Mouse (Mus musculus) left cerebral cortex, postnatal 14 days (tissue): Measurements from ENCODE around the gene Ppt1. TPM values are rescaled to one million over a fixed set of nuclear protein-coding genes. Genes with fewer than 3 reads are reported as not detected.
A peak's percentile ranks its signal among the peaks of the same experiment; 100 is the strongest.
"Not testable (repeated sequence)": the region's sequence is repeated elsewhere in the genome, so short reads cannot be mapped to it uniquely, and the experiment has no call there.

Experiments
- DNase-seq, 2 experiments: peaks; one replicate each; pipeline ENCODE4 v3.0.0; 2021 to 2022; ENCODE audit warnings: low spot score in 2 of 2, mixed read lengths in 1 of 2
- intact Hi-C: fragments of 180-260 bp; cut with DNase I; formaldehyde crosslinking; loops from one replicate; pipeline ENCODE4 v1.15.1; 2025
- long read RNA-seq, 2 experiments: library from polyadenylated mRNA; stranded (forward); transcript quantifications; one replicate each; pipeline ENCODE4 v2.0.0; 2021
- total RNA-seq, 2 experiments: library from RNA; stranded (reverse); gene quantifications; 2 replicates each; pipeline ENCODE4 v1.2.3; 2021

The Ppt1 gene
- total RNA-seq = 10 to 100 TPM; 89.3 to 90.5 TPM
- long read RNA-seq, experiment 1, transcript Ppt1-202 (6 exons, 1,191 nt) = minor isoform, 6 of 153 reads
- long read RNA-seq, experiment 1, transcript Ppt1-201 (9 exons, 2,381 nt) = major isoform, 123 of 153 reads
- long read RNA-seq, experiment 1, partial matches to known transcripts = 6 of 153 reads
- long read RNA-seq, experiment 1, other reads (novel, unspliced or antisense) = 15 of 153 reads
- long read RNA-seq, experiment 2, transcript Ppt1-201 (9 exons, 2,381 nt) = major isoform, 95 of 113 reads
- long read RNA-seq, experiment 2, partial matches to known transcripts = 3 of 113 reads
- long read RNA-seq, experiment 2, other reads (novel, unspliced or antisense) = 8 of 113 reads

GRCm38 (mm10) chr4:122835530-122836402 is at the start of gene Ppt1:
Gene Ppt1 (plus strand): TSS chr4:122836242.
- DNase-seq = peak; percentile 96 to 97
- intact Hi-C loops = loop anchor here (10.0 kb wide), 1 partner anchor 1591 kb away; no protein-coding TSS in a partner anchor

GRCm38 (mm10) chr4:122789335-122790089 is 46.5 kb upstream of the Ppt1 start:
- intact Hi-C loops = no loop called here
- DNase-seq = no peak

GRCm38 (mm10) chr4:122808108-122808507 is 27.9 kb upstream of the Ppt1 start:
- intact Hi-C loops = loop anchor here (5.0 kb wide), 2 partner anchors 179 to 274 kb away; no protein-coding TSS in a partner anchor

GRCm38 (mm10) chr4:122811180-122811579 is 24.9 kb upstream of the Ppt1 start:
- DNase-seq = no peak
- intact Hi-C loops = no loop called here

More at GRCm38 (mm10) chr4:122808108-122808507, 27.9 kb upstream of the Ppt1 start:
- peak; percentile 57 to 75 for DNase-seq

- DNase-seq = no peak
- intact Hi-C loops = no loop called here
Observed at GRCm38 (mm10) chr4:122811824-122812223, 24.2 kb upstream of the Ppt1 start.

GRCm38 (mm10) chr4:122816202-122816601 is 19.8 kb upstream of the Ppt1 start:
- intact Hi-C loops = no loop called here
- DNase-seq = no peak

- intact Hi-C loops = not testable (repeated sequence)
Observed at GRCm38 (mm10) chr4:122820941-122821340, 15.1 kb upstream of the Ppt1 start.

GRCm38 (mm10) chr4:122827651-122828050 is 8.4 kb upstream of the Ppt1 start:
- intact Hi-C loops = no loop called here
- DNase-seq = no peak

More at GRCm38 (mm10) chr4:122820941-122821340, 15.1 kb upstream of the Ppt1 start:
- not testable (repeated sequence) for DNase-seq

GRCm38 (mm10) chr4:122829339-122829738 is 6.7 kb upstream of the Ppt1 start:
- DNase-seq = no peak
- intact Hi-C loops = no loop called here

- no peak for DNase-seq
- intact Hi-C loops = loop anchor here (10.0 kb wide), 1 partner anchor 1587 kb away; no protein-coding TSS in a partner anchor
Observed at GRCm38 (mm10) chr4:122831888-122832287, 4.2 kb upstream of the Ppt1 start.

- no peak for DNase-seq
- intact Hi-C loops = loop anchor here (10.0 kb wide), 1 partner anchor 1592 kb away; no protein-coding TSS in a partner anchor
Observed at GRCm38 (mm10) chr4:122836403-122836775, 347 bp downstream of the Ppt1 start.

GRCm38 (mm10) chr4:122837180-122837730 is 1.2 kb downstream of the Ppt1 start:
- DNase-seq = no peak
- intact Hi-C loops = loop anchor here (10.0 kb wide), 1 partner anchor 1592 kb away; no protein-coding TSS in a partner anchor

- no peak for DNase-seq
- intact Hi-C loops = loop anchor here (10.0 kb wide), 1 partner anchor 1593 kb away; no protein-coding TSS in a partner anchor
Observed at GRCm38 (mm10) chr4:122837994-122838393, 2.0 kb downstream of the Ppt1 start.

GRCm38 (mm10) chr4:122838416-122838815 is 2.4 kb downstream of the Ppt1 start:
- DNase-seq = no peak
- intact Hi-C loops = loop anchor here (10.0 kb wide), 1 partner anchor 1594 kb away; no protein-coding TSS in a partner anchor

- intact Hi-C loops = no loop called here
- no peak for DNase-seq
Observed at GRCm38 (mm10) chr4:122848150-122848621, 12.1 kb downstream of the Ppt1 start.

GRCm38 (mm10) chr4:122851535-122851934 is 15.5 kb downstream of the Ppt1 start:
- DNase-seq = no peak
- intact Hi-C loops = no loop called here

- no peak for DNase-seq
- intact Hi-C loops = no loop called here
Observed at GRCm38 (mm10) chr4:122853691-122854090, 17.6 kb downstream of the Ppt1 start.

GRCm38 (mm10) chr4:122854770-122855169 is 18.7 kb downstream of the Ppt1 start:
- intact Hi-C loops = no loop called here
- DNase-seq = no peak

GRCm38 (mm10) chr4:122857909-122858308 is 21.9 kb downstream of the Ppt1 start:
- intact Hi-C loops = no loop called here
- DNase-seq = no peak
